ENCODE assay signal across 32 mouse cellular contexts in genomic region chr6:147176176-147176575, GRCm38 (mm10).
"Had no signal": no experiment of that assay in that cellular context is flagged by ENCODE, and none has a peak within 500 bp of the region (broad histone marks: within the 10 kb centered on the region; RNA-seq: fewer than 3 reads in every experiment).

No protein-coding gene starts in this region.

- H3K4me3 ChIP-seq: heart, embryonic 12.5 days; heart, embryonic 13.5 days; heart, embryonic 15.5 days; hindbrain, embryonic 10.5 days; hindbrain, embryonic 12.5 days; hindbrain, embryonic 13.5 days; hindbrain, embryonic 15.5 days; intestine, embryonic 15.5 days; layer of hippocampus, adult 2 months; left cerebral cortex, adult 2 months had no signal

- ATAC-seq: hindbrain, embryonic 16.5 days; inflammation-experienced regulatory T-cells, adult 6 months; intestine, embryonic 15.5 days; intestine, embryonic 16.5 days; intestine, postnatal 0 days had no signal

- H3K9me3 ChIP-seq: heart, embryonic 13.5 days; heart, embryonic 15.5 days; hindbrain, embryonic 12.5 days; hindbrain, embryonic 13.5 days; hindbrain, embryonic 15.5 days; intestine, embryonic 15.5 days had no signal

- H3K4me2 ChIP-seq: heart, embryonic 12.5 days; heart, embryonic 13.5 days; heart, embryonic 15.5 days; hindbrain, embryonic 12.5 days; hindbrain, embryonic 13.5 days; hindbrain, embryonic 14.5 days; hindbrain, embryonic 15.5 days; intestine, embryonic 15.5 days had no signal

- H3K4me1 ChIP-seq: heart, embryonic 12.5 days; heart, embryonic 13.5 days; heart, embryonic 15.5 days; hindbrain, embryonic 10.5 days; hindbrain, embryonic 12.5 days; hindbrain, embryonic 13.5 days; hindbrain, embryonic 15.5 days; intestine, embryonic 15.5 days had no signal

- H3K36me3 ChIP-seq: heart, embryonic 12.5 days; heart, embryonic 13.5 days; heart, embryonic 15.5 days; hindbrain, embryonic 10.5 days; hindbrain, embryonic 12.5 days; hindbrain, embryonic 13.5 days; hindbrain, embryonic 15.5 days; intestine, embryonic 15.5 days had no signal

- DNase-seq: heart, postnatal 10 days; heart, postnatal 14 days; heart, postnatal 36 days; heart, postnatal 4 days; kidney, adult 11 months; kidney, adult 18-20 months; kidney, adult 2 months; kidney, adult 8-10 months; kidney, adult 9 months; kidney, postnatal 10 days; kidney, postnatal 14 days; kidney, postnatal 25 days; kidney, postnatal 36 days; kidney, postnatal 4 days; layer of hippocampus, adult 9-11 months; layer of hippocampus, postnatal 36 days had no signal

- H3K27ac ChIP-seq: heart, embryonic 13.5 days; heart, embryonic 15.5 days; hindbrain, embryonic 10.5 days; hindbrain, embryonic 12.5 days; hindbrain, embryonic 13.5 days; hindbrain, embryonic 14.5 days; hindbrain, embryonic 15.5 days; intestine, embryonic 15.5 days; kidney, postnatal 0 days; layer of hippocampus, adult 2 months; left cerebral cortex, adult 2 months had no signal

- H3K27me3 ChIP-seq: heart, embryonic 12.5 days; heart, embryonic 13.5 days; heart, embryonic 15.5 days; hindbrain, embryonic 12.5 days; hindbrain, embryonic 13.5 days; hindbrain, embryonic 15.5 days; intestine, embryonic 15.5 days had no signal

- H3K9ac ChIP-seq: heart, embryonic 12.5 days; heart, embryonic 13.5 days; heart, embryonic 15.5 days; hindbrain, embryonic 12.5 days; hindbrain, embryonic 13.5 days; hindbrain, embryonic 14.5 days; hindbrain, embryonic 15.5 days; intestine, embryonic 15.5 days had no signal
